Mouse (Mus musculus) right cerebral cortex, adult 18-20 months (tissue): Measurements from ENCODE around the gene Zfr2.

Experiments
- DNase-seq: peaks from one replicate; pipeline ENCODE4 v3.0.0; 2022; ENCODE audit warnings: mixed read lengths

The Zfr2 gene

GRCm38 (mm10) chr10:81232580-81233225 is at the start of gene Zfr2:
Gene Zfr2 (plus strand): TSS chr10:81233155.
- DNase-seq: peak; percentile 97

GRCm38 (mm10) chr10:81183805-81184204 is 49.1 kb upstream of the Zfr2 start, which contains the start of gene 4930442H23Rik:
Gene 4930442H23Rik (minus strand): TSS chr10:81183849.
- DNase-seq: no peak

GRCm38 (mm10) chr10:81184765-81185164 is 48.2 kb upstream of the Zfr2 start:
- no peak for DNase-seq

- no peak for DNase-seq
These were observed 45.8 kb upstream of the Zfr2 start for GRCm38 (mm10) chr10:81187161-81187560.

GRCm38 (mm10) chr10:81189821-81190220 is 43.1 kb upstream of the Zfr2 start:
- DNase-seq: no peak

- no peak for DNase-seq
These were observed 42.6 kb upstream of the Zfr2 start for GRCm38 (mm10) chr10:81190236-81190911.

- DNase-seq: no peak
These were observed 42.0 kb upstream of the Zfr2 start for GRCm38 (mm10) chr10:81190912-81191321.

GRCm38 (mm10) chr10:81191342-81191982 is 41.5 kb upstream of the Zfr2 start:
- no peak for DNase-seq

GRCm38 (mm10) chr10:81192270-81192967 is 40.5 kb upstream of the Zfr2 start:
- DNase-seq: peak; percentile 91

- no peak for DNase-seq
These were observed 39.9 kb upstream of the Zfr2 start for GRCm38 (mm10) chr10:81192968-81193501.

GRCm38 (mm10) chr10:81193991-81194774 is 38.8 kb upstream of the Zfr2 start:
- no peak for DNase-seq

- no peak for DNase-seq
These were observed 37.7 kb upstream of the Zfr2 start for GRCm38 (mm10) chr10:81195300-81195699.

GRCm38 (mm10) chr10:81196470-81197065 is 36.4 kb upstream of the Zfr2 start:
- DNase-seq: no peak

GRCm38 (mm10) chr10:81197305-81197704 is 35.6 kb upstream of the Zfr2 start:
- no peak for DNase-seq

- DNase-seq: peak; percentile 62
These were observed 34.7 kb upstream of the Zfr2 start for GRCm38 (mm10) chr10:81198230-81198629.

GRCm38 (mm10) chr10:81198990-81199389 is 34.0 kb upstream of the Zfr2 start:
- DNase-seq: no peak

- no peak for DNase-seq
These were observed 32.8 kb upstream of the Zfr2 start for GRCm38 (mm10) chr10:81200141-81200540.

GRCm38 (mm10) chr10:81200605-81201287 is 32.2 kb upstream of the Zfr2 start:
- DNase-seq: no peak

- no peak for DNase-seq
These were observed 30.9 kb upstream of the Zfr2 start, which contains the start of gene Nmrk2 for GRCm38 (mm10) chr10:81201807-81202758. Gene Nmrk2 (minus strand): TSS chr10:81202051.
